Mouse (Mus musculus) left cerebral cortex, postnatal 14 days (tissue): ENCODE data around the gene Olfr1264. TPM values are rescaled to one million over a fixed set of nuclear protein-coding genes. Genes with fewer than 3 reads are reported as not detected.
A peak's percentile ranks its signal among the peaks of the same experiment; 100 is the strongest.

Experiments
- DNase-seq, 2 experiments: peaks; one replicate each; pipeline ENCODE4 v3.0.0; 2021 to 2022; ENCODE audit warnings: low spot score in 2 of 2, mixed read lengths in 1 of 2
- intact Hi-C: fragments of 180-260 bp; cut with DNase I; formaldehyde crosslinking; loops from one replicate; pipeline ENCODE4 v1.15.1; 2025
- long read RNA-seq, 2 experiments: library from polyadenylated mRNA; stranded (forward); transcript quantifications; one replicate each; pipeline ENCODE4 v2.0.0; 2021
- total RNA-seq, 2 experiments: library from RNA; stranded (reverse); gene quantifications; 2 replicates each; pipeline ENCODE4 v1.2.3; 2021

Olfr1264 gene
- total RNA-seq, result not detected
- long read RNA-seq, experiment 1, result 0 reads
- long read RNA-seq, experiment 2, result 0 reads

DNA sequence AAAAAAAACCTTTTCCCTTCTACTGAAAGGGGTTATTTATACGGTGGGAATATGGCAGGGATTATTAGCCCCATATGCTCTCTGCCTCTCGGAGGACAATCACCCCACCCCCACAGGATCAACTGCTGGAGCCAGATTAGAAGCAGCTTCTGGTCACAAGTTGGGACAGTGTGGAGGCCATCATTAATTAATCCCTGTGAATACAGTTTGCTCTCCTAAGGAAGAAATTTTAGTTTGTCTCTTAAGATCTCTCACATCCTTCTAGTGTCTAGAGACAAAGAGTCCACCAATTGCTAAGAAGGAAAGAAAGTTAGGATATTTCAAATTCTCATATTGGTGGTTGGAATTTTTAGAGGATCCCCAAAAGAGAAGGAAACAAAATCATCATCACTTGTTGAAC lies at the start of gene Olfr1264:
Olfr1264 (minus strand) TSS at position 101 of the 400 bp plus-strand sequence.
- intact Hi-C loops, result no loop called here
- no peak for DNase-seq

DNA sequence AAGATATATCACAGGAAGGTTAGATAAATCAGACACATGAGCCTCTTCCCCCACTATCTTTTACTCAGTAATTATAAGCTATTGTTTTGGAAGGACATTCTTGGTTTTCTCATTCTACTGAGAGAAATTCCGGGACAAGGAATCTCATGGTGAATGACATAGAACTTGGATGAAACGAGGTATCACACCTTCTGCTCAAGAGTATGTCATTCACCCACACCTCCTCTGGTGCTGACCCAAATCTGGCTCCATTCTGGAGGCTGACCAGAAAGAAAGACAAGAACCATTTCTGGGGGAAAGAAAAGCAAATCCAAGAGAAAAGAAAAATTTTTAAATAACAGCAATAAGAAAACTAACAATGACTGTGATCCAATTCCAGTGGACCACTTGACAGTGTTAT lies 44.7 kb upstream of the Olfr1264 start:
- intact Hi-C loops, result no loop called here
- DNase-seq, result no peak

DNA sequence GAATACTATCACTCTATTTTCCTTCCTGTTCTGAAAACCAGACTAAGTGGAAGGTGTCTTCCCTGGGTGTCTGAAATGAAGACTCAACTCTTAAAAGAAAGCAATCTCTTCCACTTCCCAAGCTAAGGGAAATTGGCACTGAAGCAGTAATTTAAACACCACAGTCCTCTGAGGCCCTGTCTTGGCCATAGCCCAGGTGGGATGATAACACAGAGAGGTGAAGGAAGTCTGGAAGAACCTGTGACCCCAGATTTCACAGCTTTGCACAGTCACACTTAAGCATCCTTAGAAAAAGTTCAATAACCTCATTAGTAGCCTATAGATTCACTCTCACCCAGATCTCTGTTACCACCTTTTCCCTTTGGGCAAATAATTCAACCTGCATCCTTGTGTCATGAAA lies 38.1 kb upstream of the Olfr1264 start, which contains the start of gene Olfr140:
Olfr140 (minus strand) TSS at position 101 of the 400 bp plus-strand sequence.
- intact Hi-C loops, result no loop called here

DNA sequence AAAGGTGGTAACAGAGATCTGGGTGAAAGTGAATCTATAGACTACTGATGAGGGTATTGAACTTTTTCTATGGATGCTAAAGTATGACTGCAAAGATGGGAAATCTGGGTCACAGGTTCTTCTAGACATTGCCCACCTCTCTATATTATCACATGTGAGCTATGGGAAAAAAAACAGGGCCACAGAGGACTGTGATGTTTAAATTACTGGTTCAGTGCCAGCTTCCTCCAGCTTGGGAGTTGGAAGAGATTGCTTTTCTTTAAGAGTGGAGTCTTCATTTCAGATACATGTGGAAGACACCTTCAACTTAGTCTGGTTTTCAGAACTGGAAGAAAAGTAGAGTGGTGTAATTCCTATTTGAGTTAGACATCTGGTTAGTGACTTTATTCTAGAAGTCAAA lies 9.7 kb upstream of the Olfr1264 start, which contains the start of gene Olfr1265:
Olfr1265 (plus strand) TSS at position 301 of the 400 bp plus-strand sequence.
- DNase-seq, result no peak
- intact Hi-C loops, result no loop called here

More for the DNA sequence above, 38.1 kb upstream of the Olfr1264 start, which contains the start of gene Olfr140:
- DNase-seq, result no peak

GRCm38 (mm10) chr2:90011831-90012230 lies 13.5 kb downstream of the Olfr1264 start, which contains the start of gene Olfr1263:
Gene Olfr1263 (plus strand): TSS chr2:90012131.
- no peak for DNase-seq
- intact Hi-C loops, result no loop called here

- intact Hi-C loops, result no loop called here
- no peak for DNase-seq
Measured at GRCm38 (mm10) chr2:89999845-90000244, 25.5 kb downstream of the Olfr1264 start, which contains the start of gene Olfr1262. Gene Olfr1262 (plus strand): TSS chr2:90000145.

DNA sequence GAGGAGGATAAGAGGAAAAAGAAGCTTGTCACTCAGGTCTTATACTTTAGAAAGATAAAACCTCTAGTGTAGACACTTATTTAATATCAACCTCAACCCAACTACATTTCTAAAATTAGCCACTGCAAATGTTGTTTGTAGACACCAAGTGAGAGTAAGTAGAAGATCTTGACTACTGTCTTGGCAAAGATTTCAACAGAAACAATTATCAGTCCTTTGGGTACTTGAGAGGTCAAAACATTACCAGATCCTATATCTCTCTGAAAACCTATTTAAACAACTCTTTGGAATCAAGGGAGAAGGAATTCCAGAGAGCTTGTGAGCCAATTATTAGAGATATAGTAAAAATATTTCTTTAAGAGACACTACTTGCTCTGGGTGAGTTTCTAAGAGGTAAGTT lies 34.5 kb downstream of the Olfr1264 start, which contains the start of gene Olfr1261:
Olfr1261 (plus strand) TSS at position 301 of the 400 bp plus-strand sequence.
- no peak for DNase-seq
- intact Hi-C loops, result no loop called here

DNA sequence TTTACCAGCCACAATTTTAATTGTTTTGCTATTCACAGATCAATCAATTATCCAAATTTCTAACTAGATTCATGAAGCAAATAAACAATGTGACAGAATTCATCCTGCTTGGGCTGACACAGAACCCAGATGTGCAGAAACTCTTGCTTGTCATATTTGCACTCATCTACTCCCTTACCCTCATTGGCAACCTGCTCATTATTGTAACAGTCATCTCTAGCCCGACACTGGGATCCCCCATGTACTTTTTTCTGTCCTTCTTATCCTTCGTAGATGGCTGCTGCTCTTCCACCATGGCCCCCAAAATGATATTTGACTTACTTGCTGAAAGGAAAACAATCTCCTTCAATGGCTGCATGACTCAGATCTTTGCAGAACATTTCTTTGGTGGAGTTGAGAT lies 47.7 kb downstream of the Olfr1264 start:
- intact Hi-C loops, result no loop called here
- DNase-seq, result no peak

DNA sequence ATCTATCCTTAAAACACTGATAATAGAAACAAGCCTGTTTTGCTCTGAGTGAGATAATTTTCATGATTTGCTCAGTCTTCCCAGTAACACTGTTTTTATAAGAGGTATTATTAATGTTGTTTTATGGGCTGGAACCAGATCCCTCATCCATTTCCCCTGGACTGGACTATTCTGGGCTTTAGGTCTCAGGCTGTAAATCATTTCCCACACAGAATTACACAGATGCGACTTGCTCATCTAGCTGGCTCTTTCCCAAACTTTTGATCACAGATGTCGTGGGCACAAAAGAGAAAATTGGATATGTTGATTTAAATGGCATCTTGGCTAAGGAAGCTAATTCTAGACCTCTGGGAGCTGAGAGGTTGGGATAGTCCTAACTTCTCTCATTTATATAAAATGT lies 51.2 kb downstream of the Olfr1264 start, which contains the start of gene Olfr1260:
Olfr1260 (plus strand) TSS at position 157 of the 400 bp plus-strand sequence.
- DNase-seq, result peak in 1 of 2 experiments; percentile 20
- intact Hi-C loops, result no loop called here

Other genes with a start within 250 kb of the Olfr1264 start
- gene Olfr1254, start 232.0 kb downstream of the Olfr1264 start, total RNA-seq, result not detected
- not detected for gene Olfr1255, start 213.5 kb downstream of the Olfr1264 start, total RNA-seq
- under 1 TPM in 1 of 2 experiments, not detected in 1; 0.04 TPM for gene Olfr1256, start 184.0 kb downstream of the Olfr1264 start, total RNA-seq
- not detected for gene Olfr48, start 177.4 kb downstream of the Olfr1264 start, total RNA-seq
- gene Olfr1257, start 147.1 kb downstream of the Olfr1264 start, total RNA-seq, result not detected
- gene Olfr1258, start 98.3 kb downstream of the Olfr1264 start, total RNA-seq, result not detected
- not detected for gene Olfr1259, start 76.9 kb downstream of the Olfr1264 start, total RNA-seq
- gene Olfr1260, start 51.2 kb downstream of the Olfr1264 start, total RNA-seq, result not detected
- gene Olfr1261, start 34.4 kb downstream of the Olfr1264 start, total RNA-seq, result not detected
- gene Olfr1262, start 25.4 kb downstream of the Olfr1264 start, total RNA-seq, result not detected
- not detected for gene Olfr1263, start 13.4 kb downstream of the Olfr1264 start, total RNA-seq
- gene Olfr1265, start 9.8 kb upstream of the Olfr1264 start, total RNA-seq, result not detected
- gene Olfr140, start 38.0 kb upstream of the Olfr1264 start, total RNA-seq, result not detected
- gene Olfr1269, start 95.8 kb upstream of the Olfr1264 start, total RNA-seq, result not detected
- gene Olfr32, start 116.7 kb upstream of the Olfr1264 start, total RNA-seq, result not detected
- gene Olfr1270, start 127.5 kb upstream of the Olfr1264 start, total RNA-seq, result not detected
- gene Olfr1506, start 198.9 kb upstream of the Olfr1264 start, total RNA-seq, result not detected
- gene Olfr142, start 232.0 kb upstream of the Olfr1264 start, total RNA-seq, result not detected
- gene Olfr1271, start 245.5 kb upstream of the Olfr1264 start, total RNA-seq, result not detected